Mouse (Mus musculus): ENCODE data around the gene Nrbp1.

The Nrbp1 gene

DNA sequence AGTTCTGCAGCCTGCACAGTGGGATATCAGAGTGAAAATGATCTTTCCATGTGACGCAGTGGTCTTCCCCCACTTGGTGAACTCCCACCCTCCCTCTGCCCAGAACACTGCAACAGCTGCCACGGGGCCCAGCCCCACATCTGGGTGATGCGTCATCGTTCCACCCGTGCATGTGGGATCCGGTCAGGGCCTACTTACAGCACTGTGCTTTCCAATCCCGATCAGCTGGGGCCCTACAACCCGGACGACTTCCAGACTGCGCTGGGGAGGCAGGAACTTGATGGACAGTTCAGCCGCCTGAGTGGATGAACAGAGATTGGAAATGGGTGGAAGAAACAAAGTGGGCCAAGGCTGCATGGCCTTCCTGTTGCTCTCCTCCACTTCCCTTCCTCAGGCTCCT lies 17.0 kb downstream of the Nrbp1 start:
- no peak for ATAC-seq (ENCODE audit: low TSS enrichment)

DNA sequence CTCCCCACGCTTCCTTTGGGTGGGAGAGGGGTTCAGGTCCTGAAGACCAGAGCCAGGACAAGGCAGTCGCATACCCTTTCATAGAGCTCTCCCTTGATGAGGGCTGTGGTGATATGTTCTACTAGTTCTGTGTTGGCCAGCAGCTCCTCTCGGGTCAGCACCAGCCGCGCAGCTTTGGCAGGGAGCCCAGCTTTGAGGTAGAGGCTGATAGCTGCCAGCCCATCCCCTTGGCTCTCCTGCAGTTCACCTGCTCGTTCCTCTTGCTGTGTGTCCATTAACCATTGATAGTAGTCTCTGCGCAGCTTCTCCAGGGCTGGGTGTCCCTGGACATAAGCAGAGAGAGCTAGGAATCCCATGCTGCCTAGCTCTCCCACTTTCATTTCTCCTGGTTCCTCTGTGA lies 25.4 kb downstream of the Nrbp1 start:
- no peak for ATAC-seq (ENCODE audit: low TSS enrichment)

DNA sequence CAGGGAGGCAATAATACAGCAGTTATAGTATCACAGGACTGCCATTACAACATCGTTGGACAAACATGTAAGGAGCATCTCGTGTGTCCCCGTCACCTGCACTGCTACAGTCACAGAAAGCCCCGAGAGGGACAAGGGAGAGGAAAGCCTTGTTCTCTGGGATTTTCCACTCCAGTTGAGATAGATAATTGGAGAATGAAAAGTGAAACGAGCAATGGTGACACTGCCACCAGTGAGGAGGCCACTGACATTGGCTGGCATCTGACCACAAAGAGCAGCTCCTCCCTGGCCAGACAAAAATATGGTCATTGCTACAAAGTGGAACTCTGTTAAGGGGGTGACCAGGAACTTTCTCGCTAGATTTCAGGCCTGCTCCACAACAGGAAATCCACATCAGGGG lies 27.0 kb downstream of the Nrbp1 start:
- no peak for ATAC-seq (ENCODE audit: low TSS enrichment)

DNA sequence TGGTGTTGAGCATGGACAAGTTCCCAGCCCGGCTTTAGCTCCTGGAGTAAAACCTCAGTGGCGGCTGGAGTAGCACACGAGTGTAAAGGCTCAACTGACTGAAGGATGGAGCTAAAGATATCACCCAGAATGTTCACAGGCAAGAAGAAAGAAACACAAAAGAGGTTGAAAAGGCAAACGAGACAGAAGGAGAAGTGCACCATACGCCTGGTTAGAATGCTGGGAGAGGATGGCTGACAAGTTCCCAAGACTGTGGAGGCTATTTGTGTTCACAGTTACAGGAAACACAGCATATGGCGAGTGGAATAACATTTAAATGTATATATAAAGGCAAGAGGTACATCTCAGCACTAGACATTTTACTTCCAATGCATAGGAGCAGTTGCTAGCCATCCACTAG lies 32.4 kb downstream of the Nrbp1 start:
- ATAC-seq (ENCODE audit: low TSS enrichment), result peak; percentile 89

DNA sequence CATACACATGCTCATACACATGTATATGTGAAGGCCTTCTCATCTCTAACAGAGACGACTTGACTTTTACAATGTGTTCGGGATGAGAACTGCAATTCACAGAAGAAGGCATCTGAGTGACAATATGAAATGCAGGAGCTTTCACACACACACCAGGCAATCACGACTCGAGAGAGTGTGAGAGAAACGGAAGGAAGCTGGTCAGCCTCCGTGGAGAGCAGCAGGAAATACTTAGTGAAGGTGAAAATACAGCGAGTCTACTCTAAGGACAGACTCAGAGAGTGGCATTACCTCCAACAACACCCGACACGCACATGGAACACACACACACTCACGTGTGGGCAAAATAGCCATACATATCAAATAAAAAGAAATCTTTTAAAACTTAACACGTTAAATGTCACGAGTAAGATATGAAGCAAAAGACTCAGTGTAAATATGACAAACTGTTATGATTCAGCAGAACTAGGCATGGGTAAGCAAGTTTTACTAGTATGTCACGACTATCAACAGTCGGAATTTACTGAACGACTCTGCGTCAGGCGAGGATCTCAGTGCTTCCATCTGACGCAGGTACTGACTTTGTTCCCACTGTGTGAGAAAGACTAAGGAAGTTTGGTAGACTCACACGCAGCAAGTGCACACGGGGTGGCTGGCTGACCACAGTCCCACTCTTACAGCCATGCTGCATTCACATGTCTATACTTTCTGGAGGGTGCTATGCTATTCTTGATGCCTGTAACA lies 38.8 kb downstream of the Nrbp1 start:
- ATAC-seq (ENCODE audit: low TSS enrichment), result no peak

DNA sequence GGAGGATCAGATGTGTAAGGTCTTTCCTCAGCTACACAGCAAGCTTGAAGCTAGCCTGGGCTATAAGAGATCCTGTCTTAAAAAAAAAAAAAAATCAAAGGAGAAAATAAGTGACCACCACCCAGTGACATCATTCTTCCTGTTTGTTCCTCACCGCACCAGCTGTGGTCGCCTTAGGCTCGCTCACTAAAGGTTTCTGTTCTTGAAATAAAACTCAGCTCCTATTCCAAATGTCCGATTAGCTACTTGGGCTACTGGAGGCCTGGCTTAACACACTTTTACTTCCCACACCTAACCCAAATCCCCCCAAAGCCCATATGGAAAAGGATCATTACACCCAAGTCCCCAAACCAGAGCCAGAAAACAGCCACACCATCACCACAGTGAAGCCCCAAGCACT lies 47.6 kb downstream of the Nrbp1 start:
- no peak for ATAC-seq (ENCODE audit: low TSS enrichment)

DNA sequence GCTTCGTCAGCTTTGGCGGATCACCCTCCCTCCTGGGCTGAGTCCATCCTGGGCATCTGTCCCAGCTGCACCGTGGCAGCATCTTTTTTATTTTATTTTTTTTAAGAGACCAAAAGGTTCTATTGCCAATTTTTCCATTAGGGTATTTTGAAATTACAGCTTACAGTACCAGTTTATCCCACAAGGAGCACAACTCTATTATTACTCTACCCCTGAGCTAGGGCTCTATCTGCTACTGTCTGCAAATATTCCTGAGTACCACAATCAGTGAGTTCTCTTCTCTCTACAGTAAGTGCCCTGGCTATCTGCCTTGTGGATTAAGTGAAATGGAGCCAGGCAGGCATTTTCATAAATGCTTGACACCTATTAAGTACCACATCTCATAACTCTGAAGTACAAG lies 48.0 kb downstream of the Nrbp1 start:
- ATAC-seq (ENCODE audit: low TSS enrichment), result no peak

DNA sequence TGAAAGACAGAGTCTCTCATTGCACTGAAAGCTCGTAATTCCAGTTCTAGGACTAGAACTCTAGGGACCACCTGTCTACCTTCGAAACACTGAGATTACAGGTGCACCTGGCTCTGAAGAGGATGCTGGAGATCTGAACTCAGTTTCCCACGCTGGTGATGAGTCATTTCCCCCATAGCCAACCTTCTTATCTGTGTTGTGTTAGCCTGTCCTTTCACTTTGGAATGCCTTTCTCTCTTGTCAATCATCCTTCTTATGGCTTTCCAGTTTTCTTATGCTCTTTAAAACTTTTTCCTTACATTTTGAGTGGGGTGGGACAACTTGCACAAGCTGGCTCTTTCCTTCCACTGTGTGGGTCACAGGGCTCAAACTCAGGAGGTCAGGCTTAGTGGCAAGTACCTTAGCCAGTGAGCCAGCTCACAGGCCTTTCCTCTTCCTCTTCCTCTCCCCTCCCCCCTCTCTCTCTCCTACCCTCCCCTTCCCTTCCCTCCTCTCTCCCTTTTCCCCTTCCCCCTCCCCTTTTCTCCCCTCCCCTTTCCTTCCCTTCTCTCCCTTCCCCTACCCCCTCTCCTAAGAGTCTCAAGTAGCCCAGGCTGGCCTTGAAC lies 49.1 kb downstream of the Nrbp1 start:
- no peak for ATAC-seq (ENCODE audit: low TSS enrichment)

DNA sequence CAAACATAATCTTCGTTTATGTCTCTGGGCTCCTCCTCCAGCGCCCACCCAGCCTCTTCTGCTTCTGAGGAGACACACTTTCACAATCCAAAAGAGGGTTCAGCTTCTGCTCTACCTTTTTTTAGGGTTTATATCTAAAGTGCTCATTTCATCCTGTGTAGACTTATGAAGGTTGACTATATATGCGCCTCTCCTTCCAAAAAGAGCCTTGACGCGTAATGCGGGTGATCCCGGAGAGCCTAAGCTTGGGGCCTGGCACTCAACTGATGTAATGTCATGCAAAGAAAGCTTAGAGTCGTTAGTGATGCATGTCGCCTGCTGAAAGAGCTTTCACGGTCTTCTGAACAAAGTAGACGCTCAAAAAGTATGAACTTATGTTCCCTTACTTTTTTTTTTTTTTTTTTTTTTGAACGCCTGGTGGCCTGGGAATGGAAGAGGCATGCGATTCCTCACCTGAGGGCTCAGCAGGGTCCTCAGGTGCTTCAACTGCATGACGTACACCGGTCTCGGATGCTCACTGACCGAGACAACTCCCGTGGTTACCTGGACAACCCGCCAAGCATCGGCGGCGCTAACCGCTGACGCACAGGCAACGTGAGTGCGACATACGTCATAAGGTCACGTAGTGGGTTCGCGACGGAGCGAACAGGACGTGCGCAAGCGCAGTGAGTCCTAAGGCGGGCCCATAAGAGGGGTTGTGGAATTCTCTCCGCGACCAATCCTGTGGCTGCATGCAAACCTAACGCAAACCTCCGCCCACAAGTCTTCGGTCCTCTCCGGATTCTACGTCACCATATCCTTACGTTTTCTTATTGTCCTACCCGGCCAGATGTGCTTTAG lies 50.1 kb downstream of the Nrbp1 start, which contains the start of gene Ift172:
Gene Ift172 (minus strand): TSS at position 596 of the 840 bp plus-strand sequence.
- ATAC-seq (ENCODE audit: low TSS enrichment), result peak; percentile 88

DNA sequence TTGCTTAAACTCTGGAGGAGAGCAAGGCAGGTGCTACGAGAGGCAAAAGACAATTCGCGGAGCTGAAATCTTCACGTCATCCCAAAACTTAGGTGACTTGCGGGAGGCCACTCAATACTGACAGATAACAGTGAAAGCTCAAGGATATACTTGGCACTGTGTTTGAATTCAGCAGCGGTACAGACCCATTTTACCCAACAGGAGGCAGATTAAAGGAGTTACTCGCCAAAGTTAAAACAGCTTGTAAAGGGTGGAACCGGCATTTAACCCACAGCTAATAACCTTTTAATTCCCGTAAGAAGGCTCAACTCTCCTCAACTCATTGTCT lies 50.7 kb downstream of the Nrbp1 start:
- no peak; the same call in 1 of the 2 replicates for ATAC-seq (ENCODE audit: low TSS enrichment)

DNA sequence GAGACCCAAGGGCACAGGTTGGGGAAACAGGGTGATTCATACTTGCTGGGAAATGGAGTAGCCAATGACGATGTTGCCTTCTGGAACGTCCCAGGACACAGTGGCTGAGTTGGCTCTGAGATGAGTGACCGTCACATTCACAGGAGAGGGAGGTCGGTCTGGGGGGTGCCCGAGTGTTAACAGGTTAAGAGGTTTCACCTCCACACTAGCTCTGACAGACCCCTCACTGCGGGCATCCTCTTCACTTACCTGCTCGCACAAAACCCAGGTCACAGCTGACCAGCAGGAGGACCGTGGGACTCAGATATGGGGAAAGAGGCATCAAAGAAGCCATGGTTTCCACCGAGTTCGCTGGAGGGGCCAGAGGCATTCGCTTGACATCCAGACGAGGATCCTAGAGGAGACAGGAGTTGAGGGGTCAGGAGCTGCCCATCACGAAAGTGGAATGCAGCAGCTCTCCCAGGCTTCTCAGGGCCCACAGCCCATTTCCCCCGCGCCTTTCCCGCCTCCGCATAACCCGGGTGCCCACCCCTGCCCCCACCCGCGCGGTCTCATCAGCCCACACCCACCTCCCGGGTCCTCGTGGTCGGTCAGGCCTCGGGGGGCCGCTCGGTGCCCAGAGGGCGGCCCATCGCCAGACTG lies 54.4 kb downstream of the Nrbp1 start:
- ATAC-seq (ENCODE audit: low TSS enrichment), result no peak

DNA sequence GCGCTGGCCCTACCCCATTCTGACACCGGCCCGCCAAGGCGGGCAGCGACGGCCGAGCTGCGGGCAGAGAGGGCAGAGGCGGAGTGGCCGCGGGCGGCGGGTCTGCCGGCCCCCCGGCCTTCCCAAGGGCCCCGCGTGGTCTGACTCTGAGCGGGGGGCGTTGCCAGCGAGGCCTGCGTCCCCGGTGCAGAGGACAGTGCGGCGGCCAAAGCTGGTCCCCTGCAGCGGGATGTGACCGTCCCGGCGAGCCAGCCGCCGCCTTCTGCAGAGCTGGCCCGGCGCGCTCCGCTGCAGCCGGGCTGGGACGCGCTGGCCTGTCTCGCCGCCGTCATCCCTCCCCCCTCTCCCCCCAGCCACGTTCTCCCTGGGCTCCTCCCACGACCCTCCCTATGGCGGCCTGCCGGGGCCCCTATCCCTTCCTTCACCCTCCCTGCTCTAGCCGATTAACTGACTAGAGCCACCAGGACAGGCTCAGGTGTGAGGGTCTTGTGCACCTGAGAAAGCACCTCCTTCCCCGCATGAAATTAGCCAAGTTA lies 55.0 kb downstream of the Nrbp1 start, which contains the start of gene Fndc4:
Gene Fndc4 (minus strand): TSS at position 475 of the 536 bp plus-strand sequence.
- ATAC-seq (ENCODE audit: low TSS enrichment), result peak; percentile 55; the same call in 1 of the 2 replicates

DNA sequence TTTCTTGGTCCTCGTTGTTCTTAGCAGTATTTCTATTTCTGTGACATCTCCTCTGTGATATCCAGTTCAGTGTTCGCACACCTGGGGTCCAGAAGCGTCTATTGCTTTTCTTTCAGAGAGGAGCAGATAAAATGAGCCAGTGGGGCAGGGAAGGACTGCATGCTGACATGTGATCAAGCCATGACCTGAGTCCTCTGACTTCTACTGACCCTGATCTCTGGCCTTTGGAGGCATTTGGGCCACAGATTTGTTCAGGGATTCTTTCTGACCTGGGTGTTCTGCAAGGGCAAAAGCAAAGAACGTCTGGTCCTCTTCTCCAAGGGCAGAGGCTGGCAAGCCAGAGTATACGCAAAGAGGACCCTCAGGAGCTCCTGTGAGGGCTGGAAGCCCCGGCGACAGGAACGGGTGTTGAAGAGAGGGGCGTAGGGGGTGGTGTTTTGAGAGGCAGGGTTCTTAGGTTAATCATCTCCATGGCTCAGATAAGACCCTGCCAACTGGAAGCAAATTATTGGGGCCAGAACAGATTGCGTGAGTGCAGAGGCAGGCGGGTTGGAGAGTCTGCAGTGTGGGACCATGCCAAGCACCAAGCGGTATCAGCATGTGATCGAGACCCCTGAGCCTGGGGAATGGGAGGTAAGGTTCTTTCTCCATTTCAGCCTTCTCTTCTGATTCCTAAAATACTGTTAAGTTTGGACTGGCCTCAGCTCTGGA lies 56.5 kb downstream of the Nrbp1 start, which contains the start of gene Gckr:
Gene Gckr (plus strand): TSS at position 397 of the 711 bp plus-strand sequence.
- ATAC-seq (ENCODE audit: low TSS enrichment), result no peak

DNA sequence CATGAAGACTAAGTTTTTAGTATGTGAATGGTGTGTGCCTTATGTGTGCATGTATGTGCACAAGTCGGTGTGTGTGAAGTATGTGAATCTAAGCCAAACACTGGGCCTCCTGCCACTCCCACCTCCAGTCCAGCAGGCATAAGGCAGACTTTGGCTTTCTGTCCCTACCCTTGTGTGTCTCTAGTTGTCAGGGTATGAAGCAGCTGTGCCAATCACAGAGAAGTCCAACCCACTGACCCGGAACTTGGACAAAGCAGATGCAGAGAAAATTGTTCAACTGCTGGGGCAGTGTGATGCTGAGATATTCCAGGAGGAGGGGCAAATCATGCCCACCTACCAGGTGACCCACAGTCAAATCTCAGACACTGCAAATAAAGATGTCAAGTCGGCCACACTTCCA lies 57.3 kb downstream of the Nrbp1 start:
- no peak for ATAC-seq (ENCODE audit: low TSS enrichment)

DNA sequence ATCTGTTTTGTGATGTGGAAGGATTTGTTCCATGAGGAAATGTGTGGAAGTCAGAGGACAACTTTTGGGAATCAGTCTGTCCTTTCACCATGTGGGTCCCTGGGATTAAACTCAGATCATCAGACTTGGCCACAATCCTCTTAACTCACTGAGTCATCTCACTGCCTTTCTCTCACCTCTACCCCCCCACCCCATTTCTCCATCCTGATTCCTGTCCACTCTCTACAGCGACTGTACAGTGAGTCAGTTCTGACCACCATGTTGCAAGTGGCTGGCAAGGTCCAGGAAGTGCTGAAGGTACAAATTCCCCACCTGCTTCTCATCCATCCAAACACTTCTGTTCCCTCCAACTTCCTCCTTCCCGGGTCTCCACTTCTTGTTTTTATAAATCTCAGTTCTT lies 57.8 kb downstream of the Nrbp1 start:
- ATAC-seq (ENCODE audit: low TSS enrichment), result no peak

Measured in frontal cortex, adult (tissue).